Mouse (Mus musculus) kidney, embryonic 16.5 days (tissue): ENCODE results near the gene Cep44. TPM values are rescaled to one million over a fixed set of nuclear protein-coding genes. Genes with fewer than 3 reads are reported as not detected.

ENCODE experiments used
- ATAC-seq: fragments of 200-750 bp; cut with Nextera tagmentation; 2 replicates; pipeline ENCODE4 v1.8.0; 2017; ENCODE audit warnings: moderate TSS enrichment; ENCODE audit not compliant: low FRiP score, low TSS enrichment
- H3K27ac ChIP-seq: fragments of 300-500 bp; sonication (generic); 2 replicates; pipeline ENCODE4 v1.5.1; 2014; ENCODE audit warnings: low read length
- H3K27me3 ChIP-seq: fragments of 300-500 bp; sonication (generic); 2 replicates; pipeline ENCODE4 v1.6.1; 2014; ENCODE audit warnings: low read length, control low read depth, mixed read lengths; ENCODE audit not compliant: insufficient read depth
- H3K36me3 ChIP-seq: fragments of 300-500 bp; sonication (generic); 2 replicates; pipeline ENCODE4 v1.6.1; 2014; ENCODE audit warnings: low read length, control low read depth, mixed read lengths; ENCODE audit not compliant: insufficient read depth
- H3K4me1 ChIP-seq: fragments of 300-500 bp; sonication (generic); 2 replicates; pipeline ENCODE4 v1.6.1; 2014; ENCODE audit warnings: low read length, control low read depth, mixed read lengths; ENCODE audit not compliant: insufficient read depth
- H3K4me2 ChIP-seq: fragments of 300-500 bp; sonication (generic); replicated peaks from 2 replicates; pipeline ENCODE4 v1.6.1; 2014; ENCODE audit warnings: low read depth, low read length
- H3K4me3 ChIP-seq: fragments of 300-500 bp; sonication (generic); 2 replicates; pipeline ENCODE4 v1.5.1; 2014; ENCODE audit warnings: mild to moderate bottlenecking, low read length
- H3K9ac ChIP-seq: fragments of 300-500 bp; sonication (generic); replicated peaks from 2 replicates; pipeline ENCODE4 v1.6.1; 2014; ENCODE audit warnings: low read length
- H3K9me3 ChIP-seq: fragments of 300-500 bp; sonication (generic); 2 replicates; pipeline ENCODE4 v1.6.1; 2016; ENCODE audit warnings: low read length, control low read depth
- WGBS: fragments of 180-500 bp; shearing (Covaris S2); extraction: QIAGEN DNeasy Blood & Tissue Kit; methylation state at CpG from one replicate; pipeline ENCODE4 v1.1.7; 2014; 5-methylcytosine and 5-hydroxymethylcytosine counted together
- microRNA-seq: library from miRNA; unstranded; fragments of <30 nt; microRNA quantifications from one replicate; pipeline ENCODE4, GENCODE M21; 2016
- polyA plus RNA-seq: library from polyadenylated mRNA; unstranded; fragments of >200 nt; fragmentation: Nextera tagmentation; extraction: Ambion mirVana; gene quantifications from 2 replicates; pipeline ENCODE4 v1.2.1, GENCODE M21; 2015

The Cep44 gene
- polyA plus RNA-seq, 1 experiment from 2014 or later = 39.0 TPM

GRCm38 (mm10) chr8:56508318-56508951, 42.4 kb downstream of the Cep44 start:
- 70% methylated on average over 3 of the region's 3 CpGs for WGBS
- Histone ChIP-seq H3K4me3 (no peak overlapping the region), H3K36me3 (no peaks in the 10 kb centered on the region), H3K27ac (no peak overlapping the region), H3K9me3 (no peaks in the 10 kb centered on the region), H3K27me3 (no peaks in the 10 kb centered on the region), H3K4me2 (no peak overlapping the region), H3K4me1 (no peaks in the 10 kb centered on the region), H3K9ac (no peak overlapping the region)
- ATAC-seq = no peak

GRCm38 (mm10) chr8:56501911-56502310, 48.9 kb downstream of the Cep44 start:
- Histone ChIP-seq H3K4me3 (no peak overlapping the region), H3K4me1 (no peaks in the 10 kb centered on the region), H3K9me3 (no peaks in the 10 kb centered on the region), H3K27me3 (no peaks in the 10 kb centered on the region), H3K36me3 (no peaks in the 10 kb centered on the region), H3K9ac (no peak overlapping the region), H3K4me2 (no peak overlapping the region), H3K27ac (no peak overlapping the region)
- ATAC-seq = peak; percentile 57; the same call in 1 of the 2 replicates

GRCm38 (mm10) chr8:56489496-56489895, 61.4 kb downstream of the Cep44 start:
- H3K9me3 ChIP-seq = no peaks in the 10 kb centered on the region
- no peak overlapping the region for H3K27ac ChIP-seq
- H3K9ac ChIP-seq = no peak overlapping the region
- 39% methylated on average over 2 of the region's 2 CpGs for WGBS
- ATAC-seq = no peak
- no peaks in the 10 kb centered on the region for H3K36me3 ChIP-seq
- H3K4me3 ChIP-seq = no peak overlapping the region
- H3K4me1 ChIP-seq = no peaks in the 10 kb centered on the region
- no peaks in the 10 kb centered on the region for H3K27me3 ChIP-seq
- no peak overlapping the region for H3K4me2 ChIP-seq

GRCm38 (mm10) chr8:56486006-56486405, 64.8 kb downstream of the Cep44 start:
- Histone ChIP-seq H3K4me1 (no peaks in the 10 kb centered on the region), H3K36me3 (no peaks in the 10 kb centered on the region), H3K27me3 (no peaks in the 10 kb centered on the region), H3K4me2 (no peak overlapping the region), H3K9me3 (no peaks in the 10 kb centered on the region), H3K9ac (no peak overlapping the region), H3K27ac (no peak overlapping the region), H3K4me3 (no peak overlapping the region)
- ATAC-seq = no peak
- WGBS = 31% methylated on average over 3 of the region's 3 CpGs

Small RNA genes lying within 50 kb of the gene (microRNA-seq; reads per million reads assigned to microRNA genes)
- gene Gm25992 = not detected

Other genes with a start within 250 kb of the Cep44 start
- gene Fbxo8, start within 50 bp of the Cep44 start, polyA plus RNA-seq = 48.6 and 48.8 TPM in 2 replicates